Mouse (Mus musculus) neural tube, embryonic 13.5 days (tissue): ENCODE data around the gene Slc16a13. TPM values are rescaled to one million over a fixed set of nuclear protein-coding genes. Genes with fewer than 3 reads are reported as not detected.
A peak's percentile ranks its signal among the peaks of the same experiment; 100 is the strongest.

Experiments
- ATAC-seq: fragments of 200-750 bp; cut with Nextera tagmentation; 2 replicates; pipeline ENCODE4 v1.8.0; 2017; ENCODE audit warnings: low read depth, mild to moderate bottlenecking, moderate TSS enrichment, moderate library complexity
- H3K27ac ChIP-seq: fragments of 300-500 bp; sonication (generic); replicated peaks from 2 replicates; pipeline ENCODE4 v1.5.1; 2015; ENCODE audit warnings: moderate library complexity, mild to moderate bottlenecking, inconsistent platforms
- H3K27me3 ChIP-seq: fragments of 300-500 bp; sonication (generic); 2 replicates; pipeline ENCODE4 v1.6.1; 2015; ENCODE audit warnings: mild to moderate bottlenecking, inconsistent platforms
- H3K36me3 ChIP-seq: fragments of 300-500 bp; sonication (generic); 2 replicates; pipeline ENCODE4 v1.6.1; 2015; ENCODE audit warnings: mild to moderate bottlenecking, inconsistent platforms
- H3K4me1 ChIP-seq: fragments of 300-500 bp; sonication (generic); replicated peaks from 2 replicates; pipeline ENCODE4 v1.6.1; 2015; ENCODE audit warnings: inconsistent platforms
- H3K4me2 ChIP-seq: fragments of 300-500 bp; sonication (generic); 2 replicates; pipeline ENCODE4 v1.6.1; 2015; ENCODE audit warnings: inconsistent platforms, mild to moderate bottlenecking, moderate library complexity
- H3K4me3 ChIP-seq: fragments of 300-500 bp; sonication (generic); 2 replicates; pipeline ENCODE4 v1.5.1; 2015; ENCODE audit warnings: mild to moderate bottlenecking, inconsistent platforms
- H3K9ac ChIP-seq: fragments of 300-500 bp; sonication (generic); 2 replicates; pipeline ENCODE4 v1.6.1; 2015; ENCODE audit warnings: moderate library complexity, mild to moderate bottlenecking, inconsistent platforms
- H3K9me3 ChIP-seq: fragments of 300-500 bp; sonication (generic); 2 replicates; pipeline ENCODE4 v1.6.1; 2016; ENCODE audit warnings: inconsistent platforms
- WGBS: fragments of 180-500 bp; shearing (Covaris S2); methylation state at CpG from one replicate; pipeline ENCODE4 v1.1.7; 2015; 5-methylcytosine and 5-hydroxymethylcytosine counted together
- polyA plus RNA-seq: library from polyadenylated mRNA; unstranded; fragments of >200 nt; fragmentation: Nextera tagmentation; extraction: Ambion mirVana; gene quantifications from 2 replicates; pipeline ENCODE4 v1.2.1, GENCODE M21; 2015

Slc16a13 gene
- polyA plus RNA-seq, 1 experiment from 2014 or later = 15.8 TPM

GRCm38 (mm10) chr11:70218741-70219470 is 2.0 kb downstream of the Slc16a13 start:
- no peak for ATAC-seq
- peak overlapping the region; percentile 26 for H3K9ac ChIP-seq
- H3K4me1 ChIP-seq = peaks cover 56% of the 10 kb centered on the region
- H3K36me3 ChIP-seq = peaks cover 22% of the 10 kb centered on the region
- H3K4me2 ChIP-seq = peak overlapping the region; percentile 88
- peak overlapping the region; percentile 53 for H3K4me3 ChIP-seq
- peaks cover 51% of the 10 kb centered on the region for H3K27me3 ChIP-seq
- H3K27ac ChIP-seq = no peak overlapping the region
- H3K9me3 ChIP-seq = no peaks in the 10 kb centered on the region
- WGBS = 90% methylated on average over 15 of the region's 15 CpGs

- no peak overlapping the region; the same call in 1 of the 2 replicates for H3K4me2 ChIP-seq
- peaks cover 54% of the 10 kb centered on the region for H3K27me3 ChIP-seq
- no peak for ATAC-seq
- H3K9ac ChIP-seq = no peak overlapping the region
- H3K9me3 ChIP-seq = no peaks in the 10 kb centered on the region
- no peak overlapping the region for H3K4me3 ChIP-seq
- peaks cover 59% of the 10 kb centered on the region for H3K4me1 ChIP-seq
- 89% methylated on average over 4 of the region's 4 CpGs for WGBS
- H3K36me3 ChIP-seq = peaks cover 22% of the 10 kb centered on the region
- H3K27ac ChIP-seq = no peak overlapping the region
These were observed 2.8 kb downstream of the Slc16a13 start for GRCm38 (mm10) chr11:70218039-70218438.

GRCm38 (mm10) chr11:70216103-70216502 is 4.8 kb downstream of the Slc16a13 start:
- H3K27ac ChIP-seq = no peak overlapping the region

GRCm38 (mm10) chr11:70215301-70215700 is 5.6 kb downstream of the Slc16a13 start:
- WGBS = 13% methylated on average over 22 of the region's 22 CpGs
- no peak overlapping the region for H3K4me2 ChIP-seq
- no peak overlapping the region for H3K27ac ChIP-seq
- H3K27me3 ChIP-seq = peaks cover 74% of the 10 kb centered on the region
- H3K9ac ChIP-seq = peak overlapping the region; percentile 9; the same call in 1 of the 2 replicates
- ATAC-seq = no peak
- H3K36me3 ChIP-seq = peaks cover 22% of the 10 kb centered on the region
- H3K4me1 ChIP-seq = peaks cover 46% of the 10 kb centered on the region
- H3K9me3 ChIP-seq = no peaks in the 10 kb centered on the region
- 0 out of 2 replicates have a peak overlapping the region, but pooled peaks have one; percentile 32 for H3K4me3 ChIP-seq

More at GRCm38 (mm10) chr11:70216103-70216502, 4.8 kb downstream of the Slc16a13 start:
- 54% methylated on average over 3 of the region's 3 CpGs for WGBS
- Histone ChIP-seq H3K27me3 (peaks cover 69% of the 10 kb centered on the region), H3K4me2 (no peak overlapping the region), H3K4me3 (no peak overlapping the region), H3K9ac (no peak overlapping the region), H3K9me3 (no peaks in the 10 kb centered on the region), H3K36me3 (peaks cover 22% of the 10 kb centered on the region), H3K4me1 (peaks cover 46% of the 10 kb centered on the region)
- ATAC-seq = no peak

- 5% methylated on average over 18 of the region's 18 CpGs for WGBS
- Histone ChIP-seq H3K9me3 (no peaks in the 10 kb centered on the region), H3K36me3 (peaks cover 22% of the 10 kb centered on the region), H3K27ac (no peak overlapping the region), H3K27me3 (peaks cover 74% of the 10 kb centered on the region), H3K4me3 (peak overlapping the region; percentile 32), H3K9ac (peak overlapping the region; percentile 55), H3K4me2 (peak overlapping the region; percentile 61), H3K4me1 (peaks cover 42% of the 10 kb centered on the region)
- ATAC-seq = no peak
These were observed 6.0 kb downstream of the Slc16a13 start for GRCm38 (mm10) chr11:70214856-70215209.

- Histone ChIP-seq H3K9me3 (no peaks in the 10 kb centered on the region), H3K4me1 (peaks cover 36% of the 10 kb centered on the region), H3K27me3 (peaks cover 74% of the 10 kb centered on the region), H3K36me3 (peaks cover 22% of the 10 kb centered on the region), H3K27ac (no peak overlapping the region), H3K4me2 (peak overlapping the region; percentile 61), H3K4me3 (peak overlapping the region; percentile 32), H3K9ac (peak overlapping the region; percentile 55)
- peak; percentile 62 for ATAC-seq
- WGBS = under 1% methylated on average over 46 of the region's 46 CpGs
These were observed 6.5 kb downstream of the Slc16a13 start for GRCm38 (mm10) chr11:70214191-70214855.

GRCm38 (mm10) chr11:70213736-70214135 is 7.1 kb downstream of the Slc16a13 start:
- 5% methylated on average over 26 of the region's 26 CpGs for WGBS
- peaks cover 74% of the 10 kb centered on the region for H3K27me3 ChIP-seq

GRCm38 (mm10) chr11:70212896-70213295 is 8.0 kb downstream of the Slc16a13 start:
- H3K9me3 ChIP-seq = no peaks in the 10 kb centered on the region
- no peak for ATAC-seq
- peaks cover 16% of the 10 kb centered on the region for H3K36me3 ChIP-seq
- no peak overlapping the region for H3K9ac ChIP-seq
- H3K4me1 ChIP-seq = peaks cover 22% of the 10 kb centered on the region
- peaks cover 69% of the 10 kb centered on the region for H3K27me3 ChIP-seq
- no peak overlapping the region for H3K4me2 ChIP-seq
- 13% methylated on average over 9 of the region's 9 CpGs for WGBS
- no peak overlapping the region for H3K4me3 ChIP-seq
- H3K27ac ChIP-seq = no peak overlapping the region

More at GRCm38 (mm10) chr11:70213736-70214135, 7.1 kb downstream of the Slc16a13 start:
- Histone ChIP-seq H3K4me3 (peak overlapping the region; percentile 32), H3K27ac (no peak overlapping the region), H3K9ac (peak overlapping the region; percentile 55), H3K4me2 (peak overlapping the region; percentile 61), H3K36me3 (peaks cover 22% of the 10 kb centered on the region), H3K9me3 (no peaks in the 10 kb centered on the region), H3K4me1 (peaks cover 31% of the 10 kb centered on the region)
- peak; percentile 17 for ATAC-seq

- H3K27ac ChIP-seq = no peak within 1 kb of the TSS
- peak within 1 kb of the TSS; percentile 55 for H3K9ac ChIP-seq
- H3K4me1 ChIP-seq = peaks cover 21% of the 10 kb centered on the region
- H3K4me2 ChIP-seq = peak within 1 kb of the TSS; percentile 61
- 63% methylated on average over 6 of the region's 6 CpGs for WGBS
- H3K9me3 ChIP-seq = no peaks in the 10 kb centered on the region
- H3K4me3 ChIP-seq = peak within 1 kb of the TSS; percentile 32
- peaks cover 11% of the 10 kb centered on the region for H3K36me3 ChIP-seq
- no peak for ATAC-seq
- peaks cover 65% of the 10 kb centered on the region for H3K27me3 ChIP-seq
These were observed 8.4 kb downstream of the Slc16a13 start, which contains the start of gene Slc16a11 for GRCm38 (mm10) chr11:70212423-70212822. TSS of gene Slc16a11 (plus strand) at chr11:70212752.

- Histone ChIP-seq H3K4me2 (no peak overlapping the region), H3K27me3 (peaks cover 60% of the 10 kb centered on the region), H3K4me1 (peaks cover 21% of the 10 kb centered on the region), H3K9ac (no peak overlapping the region), H3K4me3 (no peak overlapping the region), H3K9me3 (no peaks in the 10 kb centered on the region), H3K27ac (no peak overlapping the region), H3K36me3 (peaks cover 6% of the 10 kb centered on the region)
- ATAC-seq = no peak
- WGBS = 81% methylated on average over 6 of the region's 6 CpGs
These were observed 8.9 kb downstream of the Slc16a13 start for GRCm38 (mm10) chr11:70211972-70212371.

- H3K27me3 ChIP-seq = peaks cover 47% of the 10 kb centered on the region
- H3K9ac ChIP-seq = no peak overlapping the region
- H3K27ac ChIP-seq = no peak overlapping the region
- WGBS = 83% methylated on average over 2 of the region's 2 CpGs
- peaks cover 21% of the 10 kb centered on the region for H3K4me1 ChIP-seq
- no peak overlapping the region for H3K4me3 ChIP-seq
- ATAC-seq = no peak
- H3K9me3 ChIP-seq = no peaks in the 10 kb centered on the region
- H3K4me2 ChIP-seq = no peak overlapping the region
- H3K36me3 ChIP-seq = no peaks in the 10 kb centered on the region
These were observed 10.2 kb downstream of the Slc16a13 start for GRCm38 (mm10) chr11:70210681-70211080.

- Histone ChIP-seq H3K36me3 (no peaks in the 10 kb centered on the region), H3K9me3 (no peaks in the 10 kb centered on the region), H3K27me3 (peaks cover 29% of the 10 kb centered on the region), H3K27ac (no peak overlapping the region), H3K4me3 (no peak overlapping the region), H3K4me2 (no peak overlapping the region), H3K9ac (no peak overlapping the region), H3K4me1 (peaks cover 4% of the 10 kb centered on the region)
- ATAC-seq = no peak
- 79% methylated on average over 5 of the region's 5 CpGs for WGBS
These were observed 12.0 kb downstream of the Slc16a13 start for GRCm38 (mm10) chr11:70208778-70209388.
